Mouse (Mus musculus) stomach, embryonic 14.5 days (tissue): ENCODE measurements at regions not wholly inside any gene's neighbourhood (a gene's known extent, or its start where the extent isn't known, plus 50 kb on each side); places are given as distances from the start of the nearest gene placed in this dataset.

Experiments
- ATAC-seq: fragments of 200-750 bp; cut with Nextera tagmentation; 2 replicates; pipeline ENCODE4 v1.8.0; 2017; ENCODE audit warnings: low read depth, moderate TSS enrichment; ENCODE audit not compliant: insufficient number of reproducible peaks, insufficient read depth, low FRiP score
- H3K27ac ChIP-seq: fragments of 300-500 bp; sonication (generic); 2 replicates; pipeline ENCODE4 v1.5.1; 2014; ENCODE audit warnings: mild to moderate bottlenecking, low read length, moderate library complexity, mixed read lengths
- H3K27me3 ChIP-seq: fragments of 300-500 bp; sonication (generic); 2 replicates; pipeline ENCODE4 v1.6.1; 2014; ENCODE audit warnings: low read length, control low read depth, mixed read lengths; ENCODE audit not compliant: control insufficient read depth, insufficient read depth
- H3K36me3 ChIP-seq: fragments of 300-500 bp; sonication (generic); 2 replicates; pipeline ENCODE4 v1.6.1; 2014; ENCODE audit warnings: mild to moderate bottlenecking, control low read depth, low read length, moderate library complexity, mixed read lengths; ENCODE audit not compliant: control insufficient read depth, insufficient read depth
- H3K4me1 ChIP-seq: fragments of 300-500 bp; sonication (generic); 2 replicates; pipeline ENCODE4 v1.6.1; 2014; ENCODE audit warnings: low read length, control low read depth, mixed read lengths; ENCODE audit not compliant: control insufficient read depth, insufficient read depth
- H3K4me2 ChIP-seq: fragments of 300-500 bp; sonication (generic); replicated peaks from 2 replicates; pipeline ENCODE4 v1.6.1; 2014; ENCODE audit warnings: low read depth, low read length, control low read depth
- H3K4me3 ChIP-seq: fragments of 300-500 bp; sonication (generic); 2 replicates; pipeline ENCODE4 v1.5.1; 2014; ENCODE audit warnings: low read depth, low read length, control low read depth
- H3K9ac ChIP-seq: fragments of 300-500 bp; sonication (generic); replicated peaks from 2 replicates; pipeline ENCODE4 v1.6.1; 2014; ENCODE audit warnings: low read depth, mild to moderate bottlenecking, control low read depth, low read length, moderate library complexity, mixed read lengths
- H3K9me3 ChIP-seq: fragments of 300-500 bp; sonication (generic); 2 replicates; pipeline ENCODE4 v1.6.1; 2016; ENCODE audit warnings: low read depth, low read length, control low read depth; ENCODE audit not compliant: control insufficient read depth
- WGBS: fragments of 180-500 bp; shearing (Covaris S2); extraction: QIAGEN DNeasy Blood & Tissue Kit; methylation state at CpG from one replicate; pipeline ENCODE4 v1.1.7; 2014; 5-methylcytosine and 5-hydroxymethylcytosine counted together

DNA sequence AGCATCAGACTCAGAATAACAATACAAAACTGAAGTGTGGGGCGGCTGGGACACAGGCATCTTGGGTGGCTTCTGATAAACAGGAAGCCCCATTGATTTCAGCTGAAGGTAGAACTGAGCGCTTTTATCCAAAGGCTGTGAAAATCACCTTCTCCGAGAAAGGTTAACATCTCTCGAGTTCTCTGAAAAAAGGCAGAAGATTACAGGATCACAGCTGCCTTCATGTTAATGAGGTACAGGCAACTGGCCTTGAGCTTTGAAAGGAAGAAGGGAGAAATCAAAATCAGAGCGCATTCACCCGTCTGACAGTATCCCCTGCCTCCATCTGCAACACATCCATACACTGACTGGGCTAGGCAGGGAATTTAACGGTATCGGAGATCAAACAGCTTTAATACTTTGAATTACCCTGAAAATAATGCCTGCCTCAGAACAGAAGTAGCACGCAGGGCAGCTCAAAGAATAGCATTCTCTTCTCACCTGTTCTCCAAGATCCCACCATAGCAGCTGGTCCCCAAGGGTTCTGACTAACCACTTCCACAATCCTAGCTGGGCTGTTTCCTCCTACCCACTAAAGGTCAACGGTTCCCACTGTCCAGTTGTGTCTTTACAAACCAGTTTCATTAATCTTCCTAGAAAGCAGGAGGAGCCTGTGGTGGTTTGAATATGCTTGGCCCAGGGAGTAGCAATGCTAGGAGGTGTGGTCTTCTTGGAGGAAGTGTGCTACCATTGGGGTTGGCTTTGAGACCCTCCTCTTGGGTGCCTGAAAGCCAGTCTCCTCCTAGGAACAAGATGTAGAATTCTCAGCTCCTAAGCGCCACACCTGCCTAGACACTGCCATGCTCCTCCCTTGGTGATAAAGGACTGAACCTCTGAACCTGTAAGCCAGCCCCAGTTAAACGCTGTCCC lies 141.6 kb downstream of the Sox4 start:
- Histone ChIP-seq H3K9ac (no peak overlapping the region), H3K4me2 (no peak overlapping the region), H3K27ac (no peak overlapping the region), H3K27me3 (no peaks in the 10 kb centered on the region), H3K4me1 (peaks cover 22% of the 10 kb centered on the region), H3K36me3 (no peaks in the 10 kb centered on the region), H3K9me3 (no peaks in the 10 kb centered on the region), H3K4me3 (no peak overlapping the region)
- 29% methylated on average over 12 of the region's 12 CpGs for WGBS
- no peak for ATAC-seq

DNA sequence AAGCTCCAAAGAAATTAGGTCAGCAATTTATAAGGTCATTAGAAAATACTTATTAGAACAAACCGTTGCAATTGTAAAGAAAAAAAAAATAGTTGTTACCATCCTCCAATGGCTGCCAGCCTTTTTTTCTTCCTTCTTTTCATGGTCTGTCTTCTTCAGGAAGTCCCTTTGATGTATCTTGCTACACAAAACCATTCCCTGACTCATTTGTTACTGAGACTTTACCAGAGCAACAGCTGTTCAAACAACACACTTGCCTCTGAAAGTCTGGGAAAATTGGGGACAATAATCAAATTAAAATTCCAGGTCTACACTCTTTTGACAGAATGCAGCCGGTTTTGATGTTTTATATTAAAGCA lies 142.5 kb downstream of the Sox4 start:
- H3K27me3 ChIP-seq, result no peaks in the 10 kb centered on the region
- H3K4me2 ChIP-seq, result no peak overlapping the region
- H3K4me1 ChIP-seq, result peaks cover 22% of the 10 kb centered on the region
- H3K36me3 ChIP-seq, result no peaks in the 10 kb centered on the region
- H3K4me3 ChIP-seq, result no peak overlapping the region
- 11% methylated on average over 2 of the region's 2 CpGs for WGBS
- no peak for ATAC-seq
- no peaks in the 10 kb centered on the region for H3K9me3 ChIP-seq
- no peak overlapping the region for H3K9ac ChIP-seq
- H3K27ac ChIP-seq, result no peak overlapping the region

DNA sequence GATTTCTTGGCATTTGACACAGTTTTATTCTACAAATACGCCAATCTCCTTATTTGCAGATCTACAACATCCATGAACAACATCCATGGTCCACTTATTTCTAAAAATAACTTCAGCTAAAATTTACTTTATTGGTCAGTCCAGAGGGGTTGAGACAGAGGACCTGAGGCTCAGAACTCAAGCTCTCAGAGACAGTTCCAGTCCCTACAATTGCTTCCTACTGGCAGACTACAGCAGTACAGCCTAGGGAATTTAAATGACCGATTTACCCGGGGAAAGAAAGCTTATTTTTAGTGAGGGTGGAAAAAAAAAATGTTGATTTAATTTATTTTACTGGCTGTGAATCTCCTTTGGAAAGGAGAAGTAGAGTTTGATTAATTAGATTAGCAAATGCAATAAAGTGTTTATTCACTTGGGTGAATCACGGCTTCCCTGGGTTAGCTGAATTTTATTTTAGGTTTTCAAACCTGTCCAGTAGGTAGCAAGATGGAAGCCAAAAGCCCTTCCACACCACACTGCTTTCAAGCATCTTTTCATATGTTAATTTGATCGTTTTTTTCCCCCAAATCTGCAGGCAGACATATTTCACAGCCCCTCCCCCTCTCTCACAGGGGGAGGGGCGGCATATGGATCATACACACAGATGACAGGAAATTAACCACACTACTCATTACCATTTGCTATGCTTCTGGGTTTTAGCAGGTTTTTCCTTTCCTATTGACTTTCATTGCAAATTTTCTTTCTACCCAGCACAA lies 143.0 kb downstream of the Sox4 start:
- no peak overlapping the region for H3K9ac ChIP-seq
- no peaks in the 10 kb centered on the region for H3K27me3 ChIP-seq
- WGBS, result 38% methylated on average over 6 of the region's 6 CpGs
- H3K4me1 ChIP-seq, result peaks cover 25% of the 10 kb centered on the region
- H3K4me2 ChIP-seq, result no peak overlapping the region
- H3K36me3 ChIP-seq, result no peaks in the 10 kb centered on the region
- H3K9me3 ChIP-seq, result no peaks in the 10 kb centered on the region
- no peak overlapping the region for H3K27ac ChIP-seq
- H3K4me3 ChIP-seq, result no peak overlapping the region
- ATAC-seq, result peak; percentile 56; the same call in 1 of the 2 replicates

DNA sequence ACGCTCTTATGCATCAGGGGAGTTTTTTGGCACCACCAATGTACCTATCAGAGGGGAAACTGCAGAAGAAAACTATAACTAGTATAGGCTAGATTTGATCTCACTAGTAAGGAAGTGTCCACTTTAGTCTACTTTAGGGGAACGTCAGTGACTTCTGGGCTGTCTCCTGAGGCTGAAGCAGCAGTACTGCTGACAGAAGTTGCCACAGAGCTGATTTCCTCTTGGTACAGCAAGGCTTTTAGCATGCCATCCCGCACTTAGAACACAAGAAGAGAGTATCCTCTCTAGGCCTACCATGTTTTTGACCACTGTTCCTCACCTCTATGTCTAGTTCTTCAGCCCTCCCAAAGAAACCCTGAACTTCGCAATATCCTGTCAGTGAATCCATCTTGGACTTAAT lies 148.2 kb downstream of the Sox4 start:
- ATAC-seq, result no peak
- no peaks in the 10 kb centered on the region for H3K27me3 ChIP-seq
- H3K27ac ChIP-seq, result no peak overlapping the region
- no peak overlapping the region for H3K4me2 ChIP-seq
- no peak overlapping the region for H3K9ac ChIP-seq
- no peaks in the 10 kb centered on the region for H3K36me3 ChIP-seq
- WGBS, result 81% methylated on average over 4 of the region's 4 CpGs
- H3K9me3 ChIP-seq, result no peaks in the 10 kb centered on the region
- H3K4me3 ChIP-seq, result no peak overlapping the region
- H3K4me1 ChIP-seq, result 0 out of 2 replicates have a peak, but pooled peaks cover 5% of the 10 kb centered on the region

DNA sequence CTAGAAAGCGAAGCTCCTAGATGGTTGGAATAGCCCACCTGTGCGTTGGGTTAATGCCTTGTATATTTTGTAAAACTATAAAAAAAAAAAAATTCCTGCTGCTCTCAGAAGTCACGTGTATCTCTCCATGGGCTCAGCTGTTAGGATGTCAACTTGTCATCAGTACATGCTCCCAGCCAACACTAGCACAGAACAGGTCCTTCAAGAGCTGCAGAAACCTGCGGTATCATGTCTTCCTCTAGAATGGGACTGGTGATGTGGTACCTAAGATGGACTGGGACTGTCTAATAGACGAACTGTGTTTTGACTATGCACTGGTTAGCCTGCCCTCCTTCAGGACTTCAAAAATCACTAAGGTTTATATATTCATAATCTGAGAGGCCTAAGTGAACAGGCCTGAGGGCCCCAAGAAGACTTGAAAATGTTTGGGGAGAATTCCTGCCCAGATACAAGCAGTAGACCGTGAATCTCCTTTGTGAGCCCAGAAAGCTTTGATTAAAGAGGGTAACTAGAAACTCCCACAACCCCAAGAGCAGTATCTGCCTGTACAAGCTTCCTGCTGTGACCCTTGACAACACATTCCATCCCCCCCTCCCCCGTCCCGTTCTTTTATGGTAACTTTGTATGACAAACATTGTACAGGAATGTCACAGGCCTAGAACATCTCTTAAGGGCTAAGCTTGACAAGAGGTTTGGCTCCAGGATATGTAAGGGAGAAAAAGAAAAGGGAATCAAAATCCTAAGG lies 152.1 kb downstream of the Sox4 start:
- H3K9me3 ChIP-seq, result no peaks in the 10 kb centered on the region
- no peak for ATAC-seq
- no peaks in the 10 kb centered on the region for H3K27me3 ChIP-seq
- no peaks in the 10 kb centered on the region for H3K36me3 ChIP-seq
- no peak overlapping the region for H3K4me2 ChIP-seq
- H3K4me3 ChIP-seq, result no peak overlapping the region
- WGBS, result 55% methylated on average over 8 of the region's 8 CpGs
- no peak overlapping the region for H3K27ac ChIP-seq
- H3K4me1 ChIP-seq, result 0 out of 2 replicates have a peak, but pooled peaks cover 5% of the 10 kb centered on the region
- no peak overlapping the region for H3K9ac ChIP-seq

DNA sequence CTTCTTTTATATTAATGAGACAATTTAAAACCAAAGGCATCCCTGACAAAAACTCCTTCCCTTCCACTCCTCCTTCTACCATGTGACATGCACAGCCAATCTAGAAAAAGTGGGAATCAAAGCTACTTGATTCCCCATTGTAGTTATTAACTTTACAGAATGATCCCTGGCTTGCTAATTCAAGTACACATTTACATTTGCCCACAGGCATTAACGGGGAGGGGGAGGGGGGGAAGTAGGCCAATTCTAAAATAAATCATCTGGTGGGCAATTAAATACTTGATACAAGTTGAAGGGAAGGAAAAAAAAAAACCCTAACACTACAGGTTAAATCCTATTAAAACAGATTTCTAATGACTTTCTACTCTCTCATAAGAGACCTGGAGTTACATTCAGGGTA lies 152.8 kb downstream of the Sox4 start:
- no peak overlapping the region for H3K4me3 ChIP-seq
- no peaks in the 10 kb centered on the region for H3K27me3 ChIP-seq
- WGBS, result 67% methylated on average over 1 of the region's 1 CpGs
- no peaks in the 10 kb centered on the region for H3K9me3 ChIP-seq
- H3K27ac ChIP-seq, result no peak overlapping the region
- H3K4me2 ChIP-seq, result no peak overlapping the region
- H3K9ac ChIP-seq, result no peak overlapping the region
- ATAC-seq, result no peak
- H3K4me1 ChIP-seq, result 0 out of 2 replicates have a peak, but pooled peaks cover 3% of the 10 kb centered on the region
- H3K36me3 ChIP-seq, result no peaks in the 10 kb centered on the region

DNA sequence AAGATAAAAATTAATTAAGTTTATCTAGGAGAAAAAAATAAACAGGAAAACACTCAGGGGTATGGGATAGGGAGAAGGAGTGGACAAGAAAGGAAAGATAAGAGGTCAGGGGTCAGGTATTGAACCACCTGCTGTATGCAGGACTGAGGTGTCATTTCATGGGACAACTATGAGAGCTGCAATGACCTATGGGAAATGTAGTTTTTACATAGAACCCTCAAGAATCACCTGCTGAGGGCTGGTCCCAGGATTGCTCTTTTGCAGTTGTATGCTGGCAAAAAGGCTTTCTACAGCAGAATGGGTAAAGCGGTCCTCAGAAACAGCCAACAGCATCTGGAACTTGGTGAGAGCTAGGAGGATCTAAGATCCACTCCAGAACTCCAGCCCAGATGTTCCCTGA lies 154.0 kb downstream of the Sox4 start:
- no peak overlapping the region for H3K4me2 ChIP-seq
- H3K9me3 ChIP-seq, result no peaks in the 10 kb centered on the region
- no peak for ATAC-seq
- WGBS, result 75% methylated on average over 1 of the region's 1 CpGs
- H3K27ac ChIP-seq, result no peak overlapping the region
- H3K4me3 ChIP-seq, result no peak overlapping the region
- no peaks in the 10 kb centered on the region for H3K27me3 ChIP-seq
- H3K4me1 ChIP-seq, result no peaks in the 10 kb centered on the region
- H3K36me3 ChIP-seq, result no peaks in the 10 kb centered on the region
- no peak overlapping the region for H3K9ac ChIP-seq
